Mouse (Mus musculus): ENCODE measurements around the gene Cdca7.

Gene Cdca7

DNA sequence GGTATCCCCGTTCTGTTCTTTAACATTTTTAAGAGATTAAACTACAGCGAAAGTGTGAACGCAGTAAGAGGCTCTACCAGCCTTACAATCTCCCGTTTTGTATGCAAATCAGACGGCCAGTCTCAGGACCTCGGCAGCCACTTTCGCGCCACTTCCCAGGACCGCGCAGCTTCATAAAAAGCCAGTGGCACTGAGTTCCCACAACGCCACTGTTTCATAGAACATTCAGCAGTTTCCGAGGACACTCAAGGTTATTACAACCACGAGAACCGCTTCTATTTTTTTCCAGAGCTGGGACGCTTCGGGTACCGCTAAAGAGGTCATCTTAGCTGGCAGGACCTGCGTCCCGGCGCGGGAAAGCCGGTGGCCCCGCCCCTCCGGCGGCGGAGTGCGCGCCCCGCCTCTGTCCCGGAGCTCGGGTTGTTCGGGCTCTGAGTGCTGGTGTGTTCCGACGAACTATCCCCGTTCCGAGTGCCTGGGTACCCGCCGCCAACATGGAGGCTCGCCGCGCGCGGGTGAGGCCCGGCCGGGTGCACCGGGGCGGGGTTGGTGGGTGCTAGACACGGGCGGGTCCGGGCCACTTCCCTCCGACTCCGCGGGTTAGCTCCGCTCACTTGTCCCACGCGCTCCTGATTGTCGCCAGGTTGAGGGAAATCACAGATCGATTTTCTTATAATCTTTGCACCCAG lies at the start of gene Cdca7:
Cdca7 (plus strand) TSS at position 363 of the 689 bp plus-strand sequence.
- DNase-seq (ENCODE audit: low read depth, low spot score): peak; percentile 83

DNA sequence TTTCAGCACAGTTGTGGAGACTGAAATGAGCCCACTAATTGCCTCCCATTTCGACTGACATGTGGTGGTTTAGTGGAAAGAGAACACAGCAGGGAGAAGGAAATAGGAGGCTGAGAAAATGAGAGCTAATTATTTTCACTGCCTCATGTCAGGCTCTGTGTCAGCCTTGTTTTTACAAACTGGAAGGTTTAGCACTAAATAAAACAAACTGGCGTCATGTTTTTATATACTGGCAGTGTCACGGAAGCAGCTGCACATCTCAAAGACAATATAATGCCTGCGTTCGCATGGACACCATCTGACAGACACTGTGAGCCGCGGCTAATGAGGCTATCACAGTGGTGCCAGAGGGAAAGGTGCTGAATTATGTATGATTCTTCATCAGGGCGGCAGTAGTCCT lies 49.2 kb upstream of the Cdca7 start:
- DNase-seq (ENCODE audit: low read depth, low spot score): peak; percentile 59

GRCm38 (mm10) chr2:72427288-72427687 lies 48.7 kb upstream of the Cdca7 start:
- no peak for DNase-seq (ENCODE audit: low read depth, low spot score)

DNA sequence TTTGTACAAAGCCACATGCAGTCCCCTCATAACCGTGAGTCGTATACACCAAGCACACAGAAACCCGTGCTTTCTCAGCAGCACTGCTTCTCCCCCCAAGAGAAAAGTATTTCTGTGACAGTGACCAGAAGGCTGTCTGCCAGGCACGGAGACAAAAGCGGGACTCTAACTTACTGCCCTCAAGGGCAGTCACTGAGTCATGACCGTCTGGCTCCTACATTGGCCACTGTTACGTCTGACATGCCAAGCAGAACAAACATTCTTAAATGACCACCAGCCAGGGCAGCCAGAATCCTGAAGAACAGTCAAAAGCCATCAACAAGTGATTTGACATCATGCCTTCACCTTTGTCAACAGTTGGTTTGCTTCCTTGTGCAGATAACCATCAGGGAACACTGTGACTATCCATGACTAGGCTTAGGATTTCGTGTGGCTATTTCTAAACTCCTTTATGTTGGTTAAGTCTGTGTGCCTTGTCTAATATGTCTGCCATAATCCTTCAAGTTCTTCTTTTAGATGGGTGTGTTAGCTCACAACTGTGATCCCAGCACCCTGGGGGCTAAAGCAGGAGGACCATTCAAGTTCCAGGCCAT lies 36.9 kb upstream of the Cdca7 start:
- no peak for DNase-seq (ENCODE audit: low read depth, low spot score)

DNA sequence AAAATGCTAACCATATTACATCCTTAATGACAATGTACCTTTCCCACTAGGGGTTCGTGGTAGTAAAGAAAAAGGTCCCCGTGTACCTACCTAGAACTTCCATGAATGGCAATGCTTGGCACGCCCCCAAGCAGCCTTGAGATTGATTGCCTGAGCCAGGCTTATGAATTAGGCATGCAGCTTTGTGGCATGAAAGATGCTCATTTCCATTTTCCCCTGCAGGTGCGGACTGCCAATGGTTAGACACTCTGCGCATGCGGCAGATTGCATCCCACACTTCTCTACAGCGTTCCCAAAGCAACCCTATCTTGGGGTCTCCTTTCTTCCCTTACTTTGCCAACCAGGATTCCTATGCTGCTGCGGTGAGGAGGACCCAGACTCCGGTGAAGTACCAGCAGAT lies 34.9 kb upstream of the Cdca7 start:
- DNase-seq (ENCODE audit: low read depth, low spot score): no peak

GRCm38 (mm10) chr2:72442825-72443224 lies 33.1 kb upstream of the Cdca7 start:
- DNase-seq (ENCODE audit: low read depth, low spot score): no peak

- DNase-seq (ENCODE audit: low read depth, low spot score): no peak
These were observed 32.0 kb upstream of the Cdca7 start for GRCm38 (mm10) chr2:72443960-72444359.

GRCm38 (mm10) chr2:72446106-72446505 lies 29.9 kb upstream of the Cdca7 start:
- no peak for DNase-seq (ENCODE audit: low read depth, low spot score)

DNA sequence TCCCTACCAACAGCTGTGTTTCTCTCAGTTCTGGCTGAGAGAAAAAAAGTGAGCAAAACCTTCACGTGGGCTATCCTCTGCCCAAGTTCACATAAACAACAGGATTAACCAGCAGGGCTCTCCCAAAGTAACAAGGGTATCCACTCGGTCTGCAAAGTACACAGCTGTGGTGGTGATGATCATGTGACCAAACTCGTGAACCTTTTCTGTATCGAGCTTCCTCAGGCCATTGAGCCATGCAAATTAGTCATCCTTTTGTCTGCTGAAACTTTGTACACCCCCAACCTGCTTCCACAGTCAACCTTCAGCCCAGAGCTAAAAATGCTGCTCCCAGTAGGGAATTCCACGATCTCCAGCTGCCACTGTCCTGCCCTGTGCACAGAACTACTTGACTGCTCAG lies 29.3 kb upstream of the Cdca7 start:
- no peak for DNase-seq (ENCODE audit: low read depth, low spot score)

GRCm38 (mm10) chr2:72453563-72453962 lies 22.4 kb upstream of the Cdca7 start:
- DNase-seq (ENCODE audit: low read depth, low spot score): no peak

DNA sequence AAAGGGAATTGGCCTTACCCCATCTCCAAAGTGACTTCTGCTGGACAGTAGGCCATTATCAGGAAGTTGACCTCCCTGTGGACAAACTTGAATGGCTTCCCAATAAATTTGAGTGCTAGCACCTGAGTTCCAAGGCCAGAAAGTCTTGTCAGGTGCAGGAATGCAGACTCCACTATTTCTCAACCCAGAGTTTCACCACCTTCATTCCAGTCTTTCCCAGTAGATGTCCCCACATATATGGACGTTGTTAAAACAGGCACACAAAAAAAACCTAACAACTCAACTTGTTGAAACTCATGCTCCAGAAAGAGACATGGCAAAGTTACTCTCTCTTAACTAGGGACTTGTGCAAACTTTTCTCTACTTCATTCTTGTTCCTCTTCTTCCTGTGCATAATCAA lies 19.8 kb upstream of the Cdca7 start:
- no peak for DNase-seq (ENCODE audit: low read depth, low spot score)

DNA sequence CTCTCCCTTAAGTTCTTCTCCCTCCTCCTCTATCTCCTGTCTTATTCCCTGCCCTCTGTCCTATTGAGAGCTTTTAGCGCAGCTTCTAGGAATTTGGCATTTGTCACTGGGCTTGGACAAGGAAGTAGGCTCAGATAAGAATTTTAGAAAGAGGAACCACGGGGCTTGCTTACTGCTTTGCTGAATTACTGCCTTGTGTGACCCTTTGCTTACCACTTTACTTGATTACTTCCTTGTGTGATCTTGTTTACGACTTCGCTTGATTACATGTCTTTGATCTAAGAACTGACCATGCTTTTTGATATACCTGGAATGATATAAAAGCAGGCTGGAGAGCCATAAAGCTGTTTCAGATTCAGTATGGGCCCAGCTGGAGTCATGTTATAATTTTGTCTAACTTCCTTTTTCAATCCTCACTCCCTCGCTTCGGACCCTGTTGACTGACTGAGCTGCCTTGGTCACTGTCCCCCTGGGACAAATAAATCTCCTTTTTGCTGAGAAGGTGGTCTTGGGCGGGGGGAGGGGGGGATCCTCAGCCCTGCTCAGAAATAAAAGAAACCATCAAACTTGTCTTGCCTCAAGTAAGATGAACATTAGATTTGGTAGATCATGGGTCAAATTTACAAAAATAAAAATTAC lies 11.5 kb upstream of the Cdca7 start:
- DNase-seq (ENCODE audit: low read depth, low spot score): no peak

- no peak for DNase-seq (ENCODE audit: low read depth, low spot score)
These were observed 8.4 kb upstream of the Cdca7 start for GRCm38 (mm10) chr2:72467604-72468003.

GRCm38 (mm10) chr2:72471415-72472070 lies 4.4 kb upstream of the Cdca7 start:
- no peak for DNase-seq (ENCODE audit: low read depth, low spot score)

GRCm38 (mm10) chr2:72474531-72475287 lies 1.2 kb upstream of the Cdca7 start:
- no peak for DNase-seq (ENCODE audit: low read depth, low spot score)

GRCm38 (mm10) chr2:72475423-72475796 lies 549 bp upstream of the Cdca7 start:
- no peak for DNase-seq (ENCODE audit: low read depth, low spot score)

DNA sequence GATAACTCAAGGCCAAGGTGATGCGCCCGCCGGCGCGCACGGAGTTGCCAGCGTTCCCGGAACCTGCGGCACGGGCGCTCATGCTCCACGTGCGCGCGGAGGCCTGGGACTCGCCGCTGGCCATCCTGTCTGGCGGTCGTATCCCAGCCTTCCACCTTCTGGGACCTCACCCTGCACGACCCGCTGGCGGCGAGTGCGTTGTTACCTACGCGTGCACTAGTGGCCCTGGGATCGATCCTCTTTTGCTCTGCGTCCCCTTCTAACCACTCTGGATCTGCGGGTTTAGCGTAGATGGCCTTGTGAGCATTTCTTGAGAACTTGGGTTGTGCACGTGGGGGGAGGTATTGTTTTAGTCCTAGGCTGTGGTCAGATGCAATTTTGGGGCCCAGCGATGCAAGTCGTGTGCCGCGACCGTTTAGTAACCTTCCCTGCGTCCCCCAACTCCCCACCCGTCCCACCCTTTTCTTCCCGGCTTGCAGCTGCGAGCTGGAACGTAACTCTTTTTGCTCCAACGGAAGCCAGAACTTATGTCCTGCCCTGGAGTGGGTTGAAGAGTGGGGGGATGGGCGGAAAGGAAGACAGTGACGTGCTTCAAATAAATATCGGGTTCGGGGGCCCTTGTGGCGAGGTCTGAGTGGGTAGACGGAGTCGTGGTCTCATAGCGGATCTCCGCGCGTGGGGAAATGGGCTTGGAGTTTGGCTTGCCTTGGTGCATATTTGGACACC lies 690 bp downstream of the Cdca7 start:
- DNase-seq (ENCODE audit: low read depth, low spot score): no peak

- no peak for DNase-seq (ENCODE audit: low read depth, low spot score)
These were observed 1.3 kb downstream of the Cdca7 start for GRCm38 (mm10) chr2:72477221-72477620.

GRCm38 (mm10) chr2:72478176-72478575 lies 2.2 kb downstream of the Cdca7 start:
- DNase-seq (ENCODE audit: low read depth, low spot score): no peak

- no peak for DNase-seq (ENCODE audit: low read depth, low spot score)
These were observed 3.0 kb downstream of the Cdca7 start for GRCm38 (mm10) chr2:72478921-72479320.

- no peak for DNase-seq (ENCODE audit: low read depth, low spot score)
These were observed 3.9 kb downstream of the Cdca7 start for GRCm38 (mm10) chr2:72479818-72480217.
